Mouse (Mus musculus) neural tube, embryonic 10.5 days (tissue): Measurements from ENCODE around the gene Nat8f4.
"Not testable (repeated sequence)": the region's sequence is repeated elsewhere in the genome, so short reads cannot be mapped to it uniquely, and the experiment has no call there.

Experiments used
- DNase-seq: peaks from one replicate; pipeline ENCODE4 v3.0.0-alpha.2; 2017; ENCODE audit warnings: low spot score; ENCODE audit errors: extremely low spot score

Gene Nat8f4

GRCm38 (mm10) chr6:85902303-85902702 is 2.4 kb downstream of the Nat8f4 start:
- DNase-seq = no peak

- not testable (repeated sequence) for DNase-seq
Observed at GRCm38 (mm10) chr6:85898596-85899475, 5.8 kb downstream of the Nat8f4 start.

DNA sequence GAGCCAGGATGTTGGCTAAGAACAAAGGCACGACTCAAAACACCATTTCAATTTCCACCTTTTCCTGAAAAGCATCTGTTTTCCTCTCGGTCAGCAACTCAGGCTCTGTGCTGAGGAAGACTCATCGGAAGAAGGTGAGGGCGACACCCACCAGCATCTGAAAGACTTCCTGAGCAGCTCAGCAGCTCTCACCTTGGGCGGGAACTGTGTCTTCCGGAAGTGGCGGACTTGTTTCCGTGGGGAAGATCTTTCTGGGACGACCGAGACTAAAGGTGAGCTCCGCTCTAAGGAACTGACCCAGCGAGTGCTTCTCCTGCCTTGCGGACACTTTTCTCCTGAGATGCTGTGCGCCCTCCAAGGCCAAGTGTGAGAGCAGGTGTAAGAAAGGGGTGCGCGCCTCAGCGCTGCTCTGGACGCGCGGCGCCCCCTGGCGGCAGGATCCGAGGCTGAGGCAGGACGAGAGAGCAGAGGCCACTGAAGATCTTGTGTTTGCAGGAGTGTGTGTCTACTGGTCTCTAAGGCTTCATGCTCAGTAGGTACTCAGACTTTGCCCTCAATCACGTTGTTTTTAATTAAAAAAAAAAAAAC is 9.5 kb downstream of the Nat8f4 start:
- DNase-seq = not testable (repeated sequence)

GRCm38 (mm10) chr6:85888961-85889360 is 15.7 kb downstream of the Nat8f4 start:
- peak; percentile 1 for DNase-seq

DNA sequence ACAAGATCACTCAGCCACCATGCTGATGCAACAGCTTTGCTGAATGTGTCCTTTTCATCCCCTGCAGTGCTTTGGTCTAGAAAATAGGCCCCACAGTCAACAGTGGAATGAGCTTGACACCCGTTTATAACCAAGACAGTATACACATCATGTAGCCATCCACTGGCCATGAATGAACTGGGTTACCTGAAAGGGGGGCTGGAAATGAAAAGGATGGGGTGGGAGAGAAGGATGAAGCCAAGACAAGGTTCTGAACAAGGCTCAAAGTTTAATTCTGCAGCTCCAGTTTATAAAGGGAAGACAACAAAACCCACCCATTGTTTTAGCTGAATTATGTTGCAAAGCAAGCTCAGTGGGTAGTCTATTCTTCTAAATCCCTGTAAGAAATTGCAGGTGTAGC is 20.4 kb downstream of the Nat8f4 start:
- peak; percentile 3 for DNase-seq

DNA sequence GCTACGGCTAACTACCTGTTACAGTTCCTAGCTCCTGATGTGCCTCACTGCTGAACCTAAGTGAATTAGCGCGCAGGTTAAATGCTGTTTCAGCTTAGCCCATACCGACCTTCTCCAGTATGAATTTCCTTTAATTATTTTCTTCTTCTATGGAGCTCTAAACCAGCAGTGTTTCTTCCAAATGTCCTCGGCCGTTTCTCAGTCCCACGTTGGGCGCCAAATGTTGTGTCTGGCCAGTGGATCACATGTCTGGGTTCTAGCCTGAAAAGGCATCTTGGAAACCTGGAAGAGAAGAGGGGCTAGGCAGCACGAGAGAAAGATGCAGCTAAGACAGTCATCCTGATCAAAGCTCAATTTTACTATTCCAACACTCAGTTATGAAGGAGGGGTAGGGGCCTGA is 21.4 kb downstream of the Nat8f4 start:
- DNase-seq = not testable (repeated sequence)

DNA sequence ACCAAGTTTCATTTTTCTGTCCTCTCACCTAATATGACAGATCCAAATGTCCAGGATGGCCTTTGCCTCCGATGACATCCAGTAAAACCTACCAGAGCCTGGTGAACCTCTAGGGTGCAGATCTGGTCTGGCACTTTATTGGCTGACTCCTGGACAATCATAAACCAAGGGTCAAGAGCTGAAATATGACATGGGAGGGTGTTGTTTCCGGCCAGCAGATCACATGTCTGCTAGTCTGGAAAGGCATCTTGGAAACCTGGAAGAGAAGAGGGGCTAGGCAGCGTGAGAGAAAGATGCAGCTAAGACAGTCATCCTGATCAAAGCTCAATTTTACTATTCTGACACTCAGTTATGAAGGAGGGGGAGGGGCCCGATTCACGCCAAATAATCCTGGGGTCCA is 35.7 kb downstream of the Nat8f4 start, which contains the start of gene Nat8f2:
Gene Nat8f2, minus strand, starts transcription at position 153 of the 400 bp plus-strand sequence.
- DNase-seq = not testable (repeated sequence)

- DNase-seq = peak; percentile 7
Observed at GRCm38 (mm10) chr6:85867726-85868690, 36.7 kb downstream of the Nat8f4 start.

DNA sequence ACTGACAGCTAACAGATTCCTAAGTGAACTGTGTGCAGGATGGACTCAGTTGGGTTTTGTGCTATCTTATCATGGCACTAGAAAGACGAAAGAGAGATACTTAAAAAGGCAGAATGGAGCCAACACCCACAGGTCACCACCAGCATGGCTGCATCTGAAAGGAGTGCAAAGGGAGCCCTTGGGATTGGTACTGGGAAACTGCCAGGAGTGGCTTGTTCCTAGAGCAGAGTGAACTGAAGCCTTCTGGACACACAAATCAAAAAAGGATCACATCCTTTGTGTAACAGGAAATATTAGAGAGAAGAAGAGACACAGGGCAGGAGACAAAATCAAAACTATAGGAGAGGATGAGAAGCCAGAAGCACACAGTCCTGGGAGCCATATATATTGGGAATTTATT is 37.7 kb downstream of the Nat8f4 start:
- DNase-seq = peak; percentile 3

DNA sequence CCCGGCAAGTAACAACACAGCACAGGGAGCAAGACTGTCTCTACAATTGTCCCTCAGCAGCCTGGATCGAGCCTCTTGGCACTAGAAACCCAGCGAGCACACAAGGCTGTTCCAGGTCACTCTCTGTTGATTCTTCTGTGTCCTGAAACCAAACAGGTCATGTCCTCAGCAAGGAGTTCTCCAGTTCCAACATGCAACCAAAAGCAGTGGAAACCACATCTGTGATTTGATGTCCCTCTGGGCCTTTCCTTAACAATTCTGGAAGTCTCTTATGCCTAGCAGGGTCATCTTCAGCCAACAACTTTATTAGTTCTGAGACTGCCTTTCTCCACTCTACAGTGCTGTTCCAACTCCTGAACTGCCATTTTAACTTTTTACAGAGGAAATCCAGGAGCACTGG is 38.5 kb downstream of the Nat8f4 start:
- DNase-seq = peak; percentile 9

GRCm38 (mm10) chr6:85864900-85865639 is 39.6 kb downstream of the Nat8f4 start:
- DNase-seq = peak; percentile 10

DNA sequence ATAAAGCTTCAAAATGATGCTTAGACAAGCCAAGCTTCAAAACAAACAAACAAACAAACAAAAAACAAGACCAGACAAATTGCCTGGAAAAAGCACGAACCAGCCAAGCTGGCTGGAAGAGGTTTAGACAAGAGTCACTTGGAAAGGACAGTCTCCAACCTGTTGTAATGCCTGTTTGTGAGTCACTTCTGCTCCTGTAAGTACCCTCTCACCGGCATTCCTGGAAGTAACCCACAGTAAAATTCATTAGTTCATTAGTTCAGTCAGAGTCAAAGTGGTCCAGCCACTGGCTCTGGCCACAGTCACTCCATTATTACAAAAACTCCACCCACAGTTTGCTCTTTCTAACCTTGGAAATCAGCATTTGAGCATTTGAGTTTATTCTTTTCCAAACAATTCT is 40.8 kb downstream of the Nat8f4 start:
- peak; percentile 1 for DNase-seq

DNA sequence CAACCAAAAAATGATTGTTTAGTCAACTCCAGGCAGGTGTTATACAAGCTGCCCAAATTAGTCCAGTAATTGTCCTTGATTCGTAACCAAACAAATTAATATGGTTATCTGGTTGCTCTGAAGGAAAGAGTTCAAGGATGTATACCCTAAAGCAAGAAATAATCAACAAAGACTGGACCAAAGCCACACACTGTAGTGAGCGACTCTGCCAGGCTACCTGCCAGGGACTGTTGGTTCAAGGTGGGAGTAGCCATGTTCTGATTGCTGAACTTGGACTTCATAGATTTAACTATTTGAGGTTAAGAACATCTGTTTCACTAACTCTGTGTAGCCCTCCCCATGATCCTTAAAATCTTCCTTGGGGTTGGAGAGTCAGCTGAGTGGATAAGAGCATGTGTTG is 41.5 kb downstream of the Nat8f4 start:
- no peak for DNase-seq

DNA sequence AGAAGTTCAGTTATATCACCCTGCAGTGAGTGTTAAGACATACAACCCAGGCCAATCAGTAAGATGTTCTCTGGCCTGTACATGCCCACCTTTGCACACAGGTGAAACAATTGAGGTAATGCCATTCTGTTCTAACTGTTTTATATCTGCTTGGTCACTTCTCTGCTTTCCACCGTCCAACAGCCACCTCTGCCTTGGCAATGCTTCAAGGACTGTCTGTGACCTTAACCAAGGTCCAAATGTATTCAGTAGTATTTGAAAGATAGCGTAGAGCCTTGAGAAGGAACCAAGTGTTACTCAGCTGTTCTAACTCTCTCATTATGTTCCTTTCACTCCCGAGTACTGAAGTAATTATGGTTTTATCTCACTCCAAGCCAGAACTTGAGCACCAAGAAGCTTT is 42.1 kb downstream of the Nat8f4 start:
- no peak for DNase-seq

GRCm38 (mm10) chr6:85861247-85861646 is 43.4 kb downstream of the Nat8f4 start:
- DNase-seq = no peak

DNA sequence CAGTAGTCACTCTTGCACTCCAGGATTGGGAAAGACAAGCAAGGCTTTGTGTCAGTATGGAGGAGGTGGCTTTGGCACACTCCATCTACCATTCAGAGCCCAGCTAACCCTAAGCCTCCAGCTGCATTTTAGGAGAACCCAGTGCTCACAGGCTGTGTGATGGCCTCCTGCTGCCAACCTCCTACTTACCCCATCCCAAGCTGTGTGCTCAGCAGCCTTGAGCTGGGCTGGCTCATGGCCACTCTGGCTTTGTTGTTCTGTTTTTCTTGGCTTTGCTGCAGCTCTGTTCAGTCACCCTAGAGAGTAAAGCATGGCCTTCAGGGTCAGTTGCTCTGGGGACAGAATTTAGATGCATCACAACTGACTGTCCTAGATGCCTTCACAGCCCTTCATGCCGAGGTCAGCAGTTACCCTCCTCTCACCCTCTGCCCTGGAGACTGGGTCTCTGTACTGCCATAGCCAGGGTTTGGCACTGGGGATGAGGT is 48.4 kb downstream of the Nat8f4 start:
- DNase-seq = no peak

- no peak for DNase-seq
Observed at GRCm38 (mm10) chr6:85853481-85853880, 51.2 kb downstream of the Nat8f4 start.

DNA sequence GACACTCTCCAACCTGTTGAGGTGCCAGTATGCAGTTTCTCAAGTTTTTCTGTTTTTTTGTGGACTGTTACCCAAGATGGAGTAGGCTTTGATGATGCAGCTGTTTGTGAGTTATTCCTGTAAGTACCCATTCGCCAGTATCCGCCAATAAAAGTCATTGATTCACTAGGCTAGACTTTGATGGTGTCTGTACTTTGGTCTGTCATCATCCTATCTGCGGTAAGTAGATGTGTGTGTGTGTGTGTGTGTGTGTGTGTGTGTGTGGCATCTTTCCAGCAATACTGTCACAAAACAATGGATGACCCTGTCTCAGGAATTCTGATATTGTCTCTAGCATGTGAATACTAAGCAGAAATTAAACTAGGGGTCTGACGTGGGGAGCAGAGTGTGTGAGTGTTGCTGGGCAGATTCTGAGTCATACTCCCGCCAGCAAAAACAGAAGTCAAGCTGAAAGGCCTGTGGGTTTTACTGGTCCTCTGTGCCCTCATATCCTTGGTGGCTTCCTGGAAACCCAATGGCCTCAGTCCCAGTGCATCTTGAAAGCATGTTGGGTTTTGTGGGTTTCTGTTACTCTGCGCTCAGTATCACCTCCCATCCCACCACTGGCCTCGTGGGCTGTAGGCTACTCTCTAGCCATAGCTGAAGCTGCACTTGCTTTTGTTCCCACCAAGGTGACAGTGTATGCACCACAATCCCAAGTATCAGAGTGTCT is 53.5 kb downstream of the Nat8f4 start:
- no peak for DNase-seq

DNA sequence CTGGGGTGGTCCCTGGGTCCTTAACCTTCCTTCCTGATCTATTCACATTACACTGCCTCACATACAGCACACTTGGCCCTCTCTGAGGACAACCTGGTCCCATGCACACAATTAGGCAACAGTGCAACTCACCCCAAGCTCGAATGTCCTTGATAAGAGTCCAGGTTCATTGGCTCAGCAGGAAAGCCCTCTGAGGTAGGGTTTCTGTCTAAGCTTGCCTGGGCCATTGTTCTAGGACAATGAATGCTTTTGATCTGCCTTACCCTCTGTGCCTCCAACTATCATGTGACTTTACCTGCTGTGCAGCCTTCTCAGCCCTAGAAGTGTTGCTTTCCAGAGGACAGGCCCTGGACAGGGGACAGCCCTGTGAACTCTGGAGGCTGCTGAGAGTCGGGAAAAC is 55.4 kb downstream of the Nat8f4 start:
- no peak for DNase-seq
